Mouse (Mus musculus): ENCODE results near the gene Nemf.

Nemf gene

GRCm38 (mm10) chr12:69304051-69304450 lies 52.9 kb downstream of the Nemf start:
- no peak for DNase-seq

GRCm38 (mm10) chr12:69302171-69302570 lies 54.8 kb downstream of the Nemf start:
- no peak for DNase-seq

GRCm38 (mm10) chr12:69300391-69300790 lies 56.6 kb downstream of the Nemf start:
- DNase-seq: no peak

- no peak for DNase-seq
These were observed 57.1 kb downstream of the Nemf start for GRCm38 (mm10) chr12:69299831-69300230.

- peak; percentile 68 for DNase-seq
These were observed 57.7 kb downstream of the Nemf start for GRCm38 (mm10) chr12:69299231-69299630.

GRCm38 (mm10) chr12:69298281-69298680 lies 58.7 kb downstream of the Nemf start:
- DNase-seq: no peak

- no peak for DNase-seq
These were observed 59.4 kb downstream of the Nemf start for GRCm38 (mm10) chr12:69297411-69298150.

GRCm38 (mm10) chr12:69296511-69297410 lies 60.2 kb downstream of the Nemf start, which contains the start of gene Klhdc2:
Gene Klhdc2 (plus strand): TSS chr12:69296681.
- DNase-seq: peak; percentile 86

- DNase-seq: no peak
These were observed 61.3 kb downstream of the Nemf start for GRCm38 (mm10) chr12:69295651-69296050.

- no peak for DNase-seq
These were observed 62.0 kb downstream of the Nemf start for GRCm38 (mm10) chr12:69294936-69295335.

- peak; percentile 89 for DNase-seq
These were observed 63.1 kb downstream of the Nemf start for GRCm38 (mm10) chr12:69293815-69294214.

- no peak for DNase-seq
These were observed 64.6 kb downstream of the Nemf start for GRCm38 (mm10) chr12:69292401-69292800.

GRCm38 (mm10) chr12:69288699-69289098 lies 68.3 kb downstream of the Nemf start:
- DNase-seq: no peak

- DNase-seq: no peak
These were observed 69.4 kb downstream of the Nemf start for GRCm38 (mm10) chr12:69287535-69287934.

- no peak for DNase-seq
These were observed 73.8 kb downstream of the Nemf start for GRCm38 (mm10) chr12:69283146-69283545.

GRCm38 (mm10) chr12:69280915-69281314 lies 76.0 kb downstream of the Nemf start:
- no peak for DNase-seq

- DNase-seq: no peak
These were observed 77.0 kb downstream of the Nemf start for GRCm38 (mm10) chr12:69279931-69280469.

GRCm38 (mm10) chr12:69268956-69269355 lies 88.0 kb downstream of the Nemf start:
- no peak for DNase-seq

- no peak for DNase-seq
These were observed 88.9 kb downstream of the Nemf start for GRCm38 (mm10) chr12:69267956-69268632.

GRCm38 (mm10) chr12:69265031-69265430 lies 91.9 kb downstream of the Nemf start:
- DNase-seq: no peak

GRCm38 (mm10) chr12:69262251-69262650 lies 94.7 kb downstream of the Nemf start:
- DNase-seq: no peak
